Mouse (Mus musculus) lung, postnatal 0 days (tissue): ENCODE data around the gene Nol7. TPM values are rescaled to one million over a fixed set of nuclear protein-coding genes. Genes with fewer than 3 reads are reported as not detected.

Experiments used
- ATAC-seq: fragments of 200-750 bp; cut with Nextera tagmentation; 2 replicates; pipeline ENCODE4 v1.8.0; 2017; ENCODE audit warnings: moderate library complexity
- DNase-seq: peaks from one replicate; pipeline ENCODE4 v3.0.0-alpha.2; 2016; ENCODE audit warnings: low spot score
- H3K27ac ChIP-seq: fragments of 300-500 bp; sonication (generic); 2 replicates; pipeline ENCODE4 v1.5.1; 2014; ENCODE audit warnings: antibody characterized with exemption, mild to moderate bottlenecking, low read length, mixed read lengths
- H3K27me3 ChIP-seq: fragments of 300-500 bp; sonication (generic); replicated peaks from 2 replicates; pipeline ENCODE4 v1.6.1; 2014; ENCODE audit warnings: low read length, mixed read lengths; ENCODE audit not compliant: insufficient read depth
- H3K36me3 ChIP-seq: fragments of 300-500 bp; sonication (generic); 2 replicates; pipeline ENCODE4 v1.6.1; 2014; ENCODE audit warnings: low read length, mixed read lengths; ENCODE audit not compliant: insufficient read depth
- H3K4me1 ChIP-seq: fragments of 300-500 bp; sonication (generic); 2 replicates; pipeline ENCODE4 v1.6.1; 2014; ENCODE audit warnings: antibody characterized with exemption, low read depth, low read length, mixed read lengths; ENCODE audit not compliant: insufficient read depth
- H3K4me2 ChIP-seq: fragments of 300-500 bp; sonication (generic); replicated peaks from 2 replicates; pipeline ENCODE4 v1.6.1; 2014; ENCODE audit warnings: low read depth, mild to moderate bottlenecking, low read length, moderate library complexity, mixed read lengths
- H3K4me3 ChIP-seq: fragments of 300-500 bp; sonication (generic); 2 replicates; pipeline ENCODE4 v1.5.1; 2014; ENCODE audit warnings: low read depth, low read length
- H3K9ac ChIP-seq: fragments of 300-500 bp; sonication (generic); replicated peaks from 2 replicates; pipeline ENCODE4 v1.6.1; 2014; ENCODE audit warnings: low read depth, mild to moderate bottlenecking
- H3K9me3 ChIP-seq: fragments of 300-500 bp; sonication (generic); 2 replicates; pipeline ENCODE4 v1.6.1; 2016; ENCODE audit warnings: low read length, mixed read lengths
- CTCF ChIP-seq: IDR thresholded peaks from 2 replicates; pipeline ENCODE4 v1.5.1; 2016; ENCODE audit warnings: antibody characterized with exemption, mild to moderate bottlenecking
- EP300 ChIP-seq: IDR thresholded peaks from 2 replicates; pipeline ENCODE4 v1.6.1; 2016; ENCODE audit warnings: antibody characterized with exemption, mild to moderate bottlenecking, control low read depth
- WGBS: fragments of 180-500 bp; shearing (Covaris S2); extraction: QIAGEN DNeasy Blood & Tissue Kit; methylation state at CpG from one replicate; pipeline ENCODE4 v1.1.7; 2014; 5-methylcytosine and 5-hydroxymethylcytosine counted together
- polyA plus RNA-seq: library from polyadenylated mRNA; unstranded; fragments of >200 nt; fragmentation: Nextera tagmentation; extraction: Ambion mirVana; gene quantifications from 2 replicates; pipeline ENCODE4 v1.2.1, GENCODE M21; 2015

Gene Nol7
- polyA plus RNA-seq, 1 experiment from 2014 or later, result 95.7 TPM

DNA sequence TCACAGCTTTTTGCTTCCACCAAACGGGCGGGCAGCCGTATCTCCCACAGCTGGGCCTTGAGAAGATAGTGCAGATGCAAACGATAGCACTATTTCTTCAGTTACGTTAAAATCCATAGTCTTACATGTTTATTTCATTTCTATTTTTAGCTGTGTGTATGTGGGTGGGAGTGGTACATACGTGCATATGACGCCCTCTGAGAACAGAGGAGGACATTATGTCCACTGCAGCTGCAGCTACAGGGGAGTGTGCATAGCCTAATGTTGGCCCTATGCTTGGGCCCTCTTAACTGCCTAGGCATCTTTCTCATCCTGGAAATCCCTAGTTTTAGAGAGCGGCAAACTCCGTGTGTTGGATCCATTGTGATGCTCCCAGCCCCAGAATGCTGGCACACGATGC is 24.0 kb upstream of the Nol7 start:
- Histone ChIP-seq H3K4me3 (no peak overlapping the region), H3K36me3 (peaks cover 7% of the 10 kb centered on the region; the same call in 1 of the 2 replicates), H3K9me3 (no peaks in the 10 kb centered on the region), H3K4me1 (no peaks in the 10 kb centered on the region), H3K4me2 (no peak overlapping the region), H3K27ac (peak overlapping the region; percentile 15; the same call in 1 of the 2 replicates), H3K9ac (no peak overlapping the region), H3K27me3 (no peaks in the 10 kb centered on the region)
- peak; percentile 72 for ATAC-seq
- TF ChIP-seq EP300 (peak; percentile 62), CTCF (no peak)
- 61% methylated on average over 10 of the region's 10 CpGs for WGBS
- DNase-seq, result peak; percentile 19

- peak; percentile 20 for DNase-seq
- ATAC-seq, result peak; percentile 64
- H3K4me1 ChIP-seq, result no peaks in the 10 kb centered on the region
- H3K27ac ChIP-seq, result peak overlapping the region; percentile 15; the same call in 1 of the 2 replicates
- no peaks in the 10 kb centered on the region for H3K9me3 ChIP-seq
- H3K36me3 ChIP-seq, result peaks cover 7% of the 10 kb centered on the region; the same call in 1 of the 2 replicates
- no peak overlapping the region for H3K4me2 ChIP-seq
- 42% methylated on average over 2 of the region's 2 CpGs for WGBS
- TF ChIP-seq CTCF, result no peak
- peak; percentile 59; the same call in 1 of the 2 replicates for TF ChIP-seq EP300
- H3K27me3 ChIP-seq, result no peaks in the 10 kb centered on the region
- no peak overlapping the region for H3K9ac ChIP-seq
- H3K4me3 ChIP-seq, result no peak overlapping the region
These were observed 23.2 kb upstream of the Nol7 start for GRCm38 (mm10) chr13:43374918-43375432.

DNA sequence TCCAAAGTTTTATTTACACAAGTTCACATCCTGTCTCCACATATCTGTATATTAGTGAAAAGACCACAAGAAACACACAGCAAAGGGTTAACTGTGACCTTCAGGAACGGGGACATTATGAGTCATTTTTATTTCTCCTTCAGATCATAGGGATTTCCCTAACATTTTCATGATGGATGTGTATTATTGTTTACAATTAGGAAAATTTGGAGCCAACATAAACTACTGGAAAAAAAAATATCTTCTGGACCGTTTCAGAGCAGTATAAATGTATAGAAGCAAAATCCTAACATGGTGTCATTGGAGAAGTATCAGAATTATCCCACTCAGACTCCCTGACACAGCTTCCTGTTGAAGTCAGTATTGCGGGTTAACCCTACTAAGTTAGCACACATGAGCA is 18.2 kb upstream of the Nol7 start:
- 40% methylated on average over 3 of the region's 3 CpGs for WGBS
- H3K9me3 ChIP-seq, result no peaks in the 10 kb centered on the region
- TF ChIP-seq CTCF (no peak), EP300 (no peak)
- no peak overlapping the region for H3K9ac ChIP-seq
- H3K27me3 ChIP-seq, result no peaks in the 10 kb centered on the region
- H3K4me1 ChIP-seq, result no peaks in the 10 kb centered on the region
- no peak overlapping the region for H3K27ac ChIP-seq
- H3K36me3 ChIP-seq, result no peaks in the 10 kb centered on the region
- ATAC-seq (peak; percentile 37; the same call in 1 of the 2 replicates), DNase-seq (peak; percentile 37)
- no peak overlapping the region for H3K4me3 ChIP-seq
- H3K4me2 ChIP-seq, result no peak overlapping the region

DNA sequence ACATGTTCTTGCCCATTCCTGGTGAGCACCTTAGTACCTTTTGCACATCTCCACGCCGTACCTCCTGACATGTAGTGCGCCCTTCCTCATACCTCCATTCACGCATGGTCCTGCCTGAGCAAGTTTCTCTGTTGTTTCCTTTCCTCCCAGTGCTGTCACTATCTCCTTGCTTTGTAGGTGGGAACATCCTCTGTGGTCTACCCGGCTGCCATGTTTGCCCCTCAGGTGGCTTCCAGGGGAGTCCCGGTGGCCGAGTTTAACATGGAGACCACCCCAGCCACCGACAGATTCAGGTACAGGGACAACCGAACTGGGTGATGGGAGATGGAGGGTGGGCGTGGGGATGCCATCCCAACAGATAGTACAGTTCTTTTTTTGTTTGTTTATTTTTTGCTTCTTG is 12.9 kb upstream of the Nol7 start:
- Histone ChIP-seq H3K9me3 (no peaks in the 10 kb centered on the region), H3K4me1 (no peaks in the 10 kb centered on the region), H3K36me3 (no peaks in the 10 kb centered on the region), H3K4me3 (no peak overlapping the region), H3K9ac (no peak overlapping the region), H3K27ac (no peak overlapping the region), H3K4me2 (no peak overlapping the region), H3K27me3 (no peaks in the 10 kb centered on the region)
- DNase-seq, result no peak
- TF ChIP-seq EP300 (no peak), CTCF (no peak)
- no peak for ATAC-seq
- 96% methylated on average over 10 of the region's 10 CpGs for WGBS

GRCm38 (mm10) chr13:43397700-43398296 is 392 bp upstream of the Nol7 start:
- peak overlapping the region; percentile 78; the same call in 1 of the 2 replicates for H3K4me2 ChIP-seq
- peaks cover 7% of the 10 kb centered on the region; the same call in 1 of the 2 replicates for H3K36me3 ChIP-seq
- WGBS, result 50% methylated on average over 14 of the region's 17 CpGs
- TF ChIP-seq CTCF, result no peak
- no peak for TF ChIP-seq EP300
- peak overlapping the region; percentile 86 for H3K4me3 ChIP-seq
- no peaks in the 10 kb centered on the region for H3K27me3 ChIP-seq
- no peak overlapping the region for H3K9ac ChIP-seq
- no peaks in the 10 kb centered on the region for H3K4me1 ChIP-seq
- ATAC-seq (no peak), DNase-seq (no peak)
- H3K27ac ChIP-seq, result peak overlapping the region; percentile 92; the same call in 1 of the 2 replicates
- H3K9me3 ChIP-seq, result no peaks in the 10 kb centered on the region

GRCm38 (mm10) chr13:43399576-43399975 is 1.4 kb downstream of the Nol7 start:
- Histone ChIP-seq H3K27ac (no peak overlapping the region), H3K4me3 (no peak overlapping the region), H3K4me2 (no peak overlapping the region), H3K9ac (no peak overlapping the region), H3K27me3 (no peaks in the 10 kb centered on the region), H3K36me3 (peaks cover 13% of the 10 kb centered on the region; the same call in 1 of the 2 replicates), H3K9me3 (no peaks in the 10 kb centered on the region), H3K4me1 (no peaks in the 10 kb centered on the region)
- 85% methylated on average over 5 of the region's 5 CpGs for WGBS
- ATAC-seq (no peak), DNase-seq (no peak)
- no peak for TF ChIP-seq CTCF
- no peak for TF ChIP-seq EP300
